Mouse (Mus musculus) hindbrain, embryonic 13.5 days (tissue): ENCODE results near the gene 1700067P10Rik. TPM values are rescaled to one million over a fixed set of nuclear protein-coding genes. Genes with fewer than 3 reads are reported as not detected.
A peak's percentile ranks its signal among the peaks of the same experiment; 100 is the strongest.

Experiments
- ATAC-seq: fragments of 200-750 bp; cut with Nextera tagmentation; 2 replicates; pipeline ENCODE4 v1.8.0; 2017; ENCODE audit warnings: moderate TSS enrichment; ENCODE audit not compliant: low FRiP score
- H3K27ac ChIP-seq: fragments of 300-500 bp; sonication (generic); 2 replicates; pipeline ENCODE4 v1.5.1; 2015; ENCODE audit warnings: inconsistent platforms, mild to moderate bottlenecking, moderate library complexity
- H3K27me3 ChIP-seq: fragments of 300-500 bp; sonication (generic); 2 replicates; pipeline ENCODE4 v1.6.1; 2015; ENCODE audit warnings: mild to moderate bottlenecking, inconsistent platforms
- H3K36me3 ChIP-seq: fragments of 300-500 bp; sonication (generic); 2 replicates; pipeline ENCODE4 v1.6.1; 2015; ENCODE audit warnings: mild to moderate bottlenecking, inconsistent platforms
- H3K4me1 ChIP-seq: fragments of 300-500 bp; sonication (generic); replicated peaks from 2 replicates; pipeline ENCODE4 v1.6.1; 2015; ENCODE audit warnings: inconsistent platforms
- H3K4me2 ChIP-seq: fragments of 300-500 bp; sonication (generic); 2 replicates; pipeline ENCODE4 v1.6.1; 2015; ENCODE audit warnings: inconsistent platforms, mild to moderate bottlenecking, moderate library complexity
- H3K4me3 ChIP-seq: fragments of 300-500 bp; sonication (generic); 2 replicates; pipeline ENCODE4 v1.5.1; 2015; ENCODE audit warnings: mild to moderate bottlenecking, inconsistent platforms
- H3K9ac ChIP-seq: fragments of 300-500 bp; sonication (generic); 2 replicates; pipeline ENCODE4 v1.6.1; 2015; ENCODE audit warnings: mild to moderate bottlenecking, inconsistent platforms
- H3K9me3 ChIP-seq: fragments of 300-500 bp; sonication (generic); 2 replicates; pipeline ENCODE4 v1.6.1; 2016; ENCODE audit warnings: inconsistent platforms
- WGBS: fragments of 180-500 bp; shearing (Covaris S2); methylation state at CpG from one replicate; pipeline ENCODE4 v1.1.7; 2015; 5-methylcytosine and 5-hydroxymethylcytosine counted together
- polyA plus RNA-seq: library from polyadenylated mRNA; unstranded; fragments of >200 nt; fragmentation: Nextera tagmentation; extraction: Ambion mirVana; gene quantifications from 2 replicates; pipeline ENCODE4 v1.2.1, GENCODE M21; 2015

Gene 1700067P10Rik
- polyA plus RNA-seq, result 0.21 TPM in 1 of 2 replicates, not detected in the other

DNA sequence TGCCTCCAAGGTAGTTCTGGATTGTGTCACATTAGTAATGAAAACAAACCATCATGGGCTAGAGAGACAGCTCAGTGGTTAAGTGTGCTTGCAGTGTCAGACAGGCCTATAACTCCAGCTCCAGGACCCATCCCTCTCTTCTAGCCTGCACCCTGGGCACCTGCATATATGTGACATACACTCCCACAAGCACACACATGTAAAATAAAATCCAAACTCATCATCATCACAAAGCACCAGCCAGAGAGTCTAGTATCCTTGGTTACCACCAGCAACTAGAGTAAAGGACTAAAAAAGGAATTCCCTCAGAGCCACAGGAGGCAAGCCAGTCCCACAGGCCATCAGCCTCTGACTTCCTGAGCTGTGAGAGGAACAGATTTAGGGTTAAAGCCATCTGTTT is at the start of gene 1700067P10Rik:
1700067P10Rik (plus strand) TSS at position 301 of the 400 bp plus-strand sequence.
- H3K4me2 ChIP-seq, result no peak within 1 kb of the TSS
- no peak for ATAC-seq
- H3K4me3 ChIP-seq, result no peak within 1 kb of the TSS
- peaks cover 5% of the 10 kb centered on the region for H3K4me1 ChIP-seq
- H3K9me3 ChIP-seq, result 0 out of 2 replicates have a peak, but pooled peaks cover 3% of the 10 kb centered on the region
- H3K27me3 ChIP-seq, result peaks cover 19% of the 10 kb centered on the region
- no peak within 1 kb of the TSS for H3K9ac ChIP-seq
- no peak within 1 kb of the TSS for H3K27ac ChIP-seq
- no peaks in the 10 kb centered on the region for H3K36me3 ChIP-seq

DNA sequence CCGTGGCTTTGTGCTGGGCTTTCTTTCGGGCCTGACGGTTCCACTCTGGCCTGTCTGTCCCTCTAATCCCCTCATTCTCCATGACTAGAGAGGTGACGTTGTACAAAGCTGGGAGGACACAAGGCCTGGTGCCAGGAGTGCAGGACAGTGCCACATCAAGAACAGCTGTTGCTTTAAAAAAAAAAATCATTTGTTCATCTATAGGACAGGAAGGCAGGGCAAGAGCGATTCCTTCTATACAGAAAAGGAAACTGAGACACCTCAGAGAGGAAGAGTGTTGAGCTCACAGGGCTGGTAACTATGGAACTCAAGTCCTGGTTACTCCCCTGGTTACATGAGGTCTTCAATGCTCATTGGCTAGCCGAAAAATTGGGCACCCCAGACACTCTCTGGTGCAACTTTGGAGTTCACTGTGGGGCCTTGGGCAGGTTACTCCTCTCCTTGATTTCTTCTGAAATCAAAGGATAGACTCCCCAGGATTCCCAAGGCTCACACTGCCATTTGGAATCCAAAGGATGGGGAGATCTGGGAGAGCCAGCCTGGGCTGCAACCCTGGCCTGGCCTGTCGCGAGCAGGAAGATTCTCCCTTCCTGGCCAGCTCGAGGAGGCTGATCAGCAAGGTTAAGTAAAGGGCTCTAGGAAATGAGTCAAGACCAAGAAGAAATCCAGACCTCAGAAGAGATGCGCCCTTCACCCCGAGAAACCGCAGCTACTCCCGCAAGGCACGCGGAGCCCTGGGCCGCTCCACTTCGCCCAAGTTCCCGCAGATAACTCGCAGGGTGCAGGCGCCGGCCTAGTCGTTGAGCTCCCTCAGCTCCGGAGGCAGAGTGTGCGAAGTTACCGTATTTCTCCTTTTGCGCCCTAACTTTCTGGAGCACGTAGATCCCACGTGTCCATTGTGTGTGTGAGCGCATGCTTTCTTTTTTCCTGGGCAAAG is 47.5 kb upstream of the 1700067P10Rik start:
- 0 out of 2 replicates have a peak overlapping the region, but pooled peaks have one; percentile 13 for H3K9ac ChIP-seq
- H3K36me3 ChIP-seq, result no peaks in the 10 kb centered on the region
- peak overlapping the region; percentile 37 for H3K27ac ChIP-seq
- peak; percentile 62 for ATAC-seq
- H3K4me2 ChIP-seq, result peak overlapping the region; percentile 26
- WGBS, result 4% methylated on average over 29 of the region's 29 CpGs
- H3K4me3 ChIP-seq, result no peak overlapping the region
- peaks cover 52% of the 10 kb centered on the region for H3K27me3 ChIP-seq
- peaks cover 21% of the 10 kb centered on the region for H3K4me1 ChIP-seq
- no peaks in the 10 kb centered on the region for H3K9me3 ChIP-seq

- ATAC-seq, result no peak
- Histone ChIP-seq H3K9me3 (no peaks in the 10 kb centered on the region), H3K4me3 (no peak overlapping the region), H3K27me3 (peaks cover 41% of the 10 kb centered on the region), H3K4me1 (peaks cover 21% of the 10 kb centered on the region), H3K36me3 (no peaks in the 10 kb centered on the region), H3K9ac (no peak overlapping the region), H3K4me2 (no peak overlapping the region), H3K27ac (no peak overlapping the region)
- 80% methylated on average over 5 of the region's 5 CpGs for WGBS
Observed at GRCm38 (mm10) chr17:48043154-48043880, 45.8 kb upstream of the 1700067P10Rik start.

- peaks cover 39% of the 10 kb centered on the region for H3K27me3 ChIP-seq
- no peak overlapping the region for H3K4me3 ChIP-seq
- peaks cover 8% of the 10 kb centered on the region for H3K4me1 ChIP-seq
- no peak overlapping the region for H3K9ac ChIP-seq
- no peak overlapping the region for H3K4me2 ChIP-seq
- H3K9me3 ChIP-seq, result no peaks in the 10 kb centered on the region
- H3K36me3 ChIP-seq, result no peaks in the 10 kb centered on the region
- no peak for ATAC-seq
- no peak overlapping the region for H3K27ac ChIP-seq
- 34% methylated on average over 4 of the region's 4 CpGs for WGBS
Observed at GRCm38 (mm10) chr17:48045631-48046030, 43.5 kb upstream of the 1700067P10Rik start.

- Histone ChIP-seq H3K4me1 (peaks cover 12% of the 10 kb centered on the region), H3K27ac (no peak overlapping the region), H3K9ac (no peak overlapping the region), H3K27me3 (peaks cover 35% of the 10 kb centered on the region), H3K9me3 (no peaks in the 10 kb centered on the region), H3K4me2 (no peak overlapping the region), H3K36me3 (no peaks in the 10 kb centered on the region), H3K4me3 (no peak overlapping the region)
- no peak for ATAC-seq
- WGBS, result 86% methylated on average over 5 of the region's 5 CpGs
Observed at GRCm38 (mm10) chr17:48051638-48052337, 37.3 kb upstream of the 1700067P10Rik start.

- Histone ChIP-seq H3K9ac (no peak overlapping the region), H3K4me2 (no peak overlapping the region), H3K4me3 (no peak overlapping the region), H3K27me3 (peaks cover 42% of the 10 kb centered on the region), H3K4me1 (peaks cover 19% of the 10 kb centered on the region), H3K36me3 (no peaks in the 10 kb centered on the region), H3K27ac (no peak overlapping the region), H3K9me3 (no peaks in the 10 kb centered on the region)
- WGBS, result 74% methylated on average over 10 of the region's 10 CpGs
- ATAC-seq, result no peak
Observed at GRCm38 (mm10) chr17:48052338-48053067, 36.6 kb upstream of the 1700067P10Rik start.

GRCm38 (mm10) chr17:48053646-48054045 is 35.5 kb upstream of the 1700067P10Rik start:
- H3K9me3 ChIP-seq, result no peaks in the 10 kb centered on the region
- H3K27ac ChIP-seq, result no peak overlapping the region
- no peak overlapping the region for H3K9ac ChIP-seq
- H3K4me2 ChIP-seq, result no peak overlapping the region
- ATAC-seq, result no peak
- peaks cover 48% of the 10 kb centered on the region for H3K27me3 ChIP-seq
- 77% methylated on average over 2 of the region's 2 CpGs for whole genome bisulfite sequencing
- no peak overlapping the region for H3K4me3 ChIP-seq
- H3K4me1 ChIP-seq, result peaks cover 28% of the 10 kb centered on the region
- no peaks in the 10 kb centered on the region for H3K36me3 ChIP-seq

GRCm38 (mm10) chr17:48055076-48055816 is 33.9 kb upstream of the 1700067P10Rik start:
- peaks cover 42% of the 10 kb centered on the region for H3K27me3 ChIP-seq
- WGBS, result 35% methylated on average over 20 of the region's 20 CpGs
- no peaks in the 10 kb centered on the region for H3K9me3 ChIP-seq
- H3K9ac ChIP-seq, result peak overlapping the region; percentile 19; the same call in 1 of the 2 replicates
- H3K4me1 ChIP-seq, result peaks cover 28% of the 10 kb centered on the region
- no peaks in the 10 kb centered on the region for H3K36me3 ChIP-seq
- ATAC-seq, result no peak
- 0 out of 2 replicates have a peak overlapping the region, but pooled peaks have one; percentile 3 for H3K4me3 ChIP-seq
- peak overlapping the region; percentile 55; the same call in 1 of the 2 replicates for H3K27ac ChIP-seq
- H3K4me2 ChIP-seq, result peak overlapping the region; percentile 34; the same call in 1 of the 2 replicates

GRCm38 (mm10) chr17:48057382-48057781 is 31.7 kb upstream of the 1700067P10Rik start:
- whole genome bisulfite sequencing, result 4% methylated on average over 12 of the region's 12 CpGs
- H3K4me3 ChIP-seq, result no peak overlapping the region
- ATAC-seq, result peak; percentile 7; the same call in 1 of the 2 replicates
- no peaks in the 10 kb centered on the region for H3K36me3 ChIP-seq
- H3K9me3 ChIP-seq, result no peaks in the 10 kb centered on the region
- H3K9ac ChIP-seq, result peak overlapping the region; percentile 59
- peak overlapping the region; percentile 53 for H3K27ac ChIP-seq
- H3K4me1 ChIP-seq, result peaks cover 26% of the 10 kb centered on the region
- peaks cover 36% of the 10 kb centered on the region for H3K27me3 ChIP-seq
- H3K4me2 ChIP-seq, result peak overlapping the region; percentile 33

GRCm38 (mm10) chr17:48064196-48064843 is 24.8 kb upstream of the 1700067P10Rik start:
- WGBS, result 51% methylated on average over 10 of the region's 10 CpGs
- Histone ChIP-seq H3K27ac (no peak overlapping the region), H3K36me3 (no peaks in the 10 kb centered on the region), H3K4me3 (no peak overlapping the region), H3K27me3 (0 out of 2 replicates have a peak, but pooled peaks cover 10% of the 10 kb centered on the region), H3K4me1 (0 out of 2 replicates have a peak, but pooled peaks cover 11% of the 10 kb centered on the region), H3K9me3 (no peaks in the 10 kb centered on the region), H3K4me2 (no peak overlapping the region), H3K9ac (no peak overlapping the region)
- no peak for ATAC-seq
